Mouse (Mus musculus) monocyte, adult 59 days (primary cell): ENCODE measurements around the gene Hoxa6. TPM values are rescaled to one million over a fixed set of nuclear protein-coding genes. Genes with fewer than 3 reads are reported as not detected.

Experiments
- total RNA-seq, 2 experiments: library from RNA; stranded (reverse); gene quantifications; one replicate each; pipeline ENCODE4 v1.2.4; 2023

The Hoxa6 gene
- total RNA-seq: not detected

GRCm38 (mm10) chr6:52208072-52208867 lies at the start of gene Hoxa6:
Gene Hoxa6, minus strand, starts transcription at chr6:52208722.

GRCm38 (mm10) chr6:52245757-52246142 lies 37.2 kb upstream of the Hoxa6 start, which contains the start of gene Hoxa11:
Gene Hoxa11, minus strand, starts transcription at chr6:52245810.

DNA sequence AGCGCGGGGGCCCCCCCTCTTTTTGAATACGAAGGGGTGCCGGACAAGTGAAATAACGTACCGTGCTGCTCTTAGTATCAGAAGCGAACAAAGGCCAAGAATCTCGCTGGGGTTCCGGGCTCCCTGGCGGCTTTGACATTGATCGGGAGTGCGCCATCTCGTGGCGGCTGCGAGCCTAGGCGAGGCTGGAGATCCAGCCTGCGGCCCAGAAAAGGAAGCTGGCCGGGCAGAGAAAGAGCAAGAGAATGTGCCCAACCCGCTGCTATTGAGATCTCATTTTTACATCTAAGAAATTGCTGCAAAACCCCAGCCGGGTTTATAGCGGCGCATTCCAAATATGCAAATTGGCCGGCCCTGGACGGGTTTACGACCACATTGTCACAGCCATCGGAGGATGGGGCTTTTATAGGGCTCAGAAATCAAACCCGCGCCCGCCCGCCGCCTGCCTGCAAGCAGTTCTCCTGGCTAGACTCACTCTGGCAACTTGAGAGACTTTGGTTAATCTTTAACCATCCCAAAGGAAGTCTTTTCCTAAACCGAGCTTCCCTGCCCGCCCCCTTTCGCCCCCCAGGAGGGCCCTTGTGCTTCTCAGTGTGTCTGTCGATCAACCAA lies 32.0 kb upstream of the Hoxa6 start, which contains the start of gene Hoxa10:
Gene Hoxa10 (minus strand): TSS at position 466 of the 612 bp plus-strand sequence.

GRCm38 (mm10) chr6:52230516-52231165 lies 22.1 kb upstream of the Hoxa6 start, which contains the start of gene Hoxa9:
Gene Hoxa9, minus strand, starts transcription at chr6:52231089.

GRCm38 (mm10) chr6:52221337-52221992 lies 12.9 kb upstream of the Hoxa6 start, which contains the start of gene Hoxa7:
Gene Hoxa7, minus strand, starts transcription at chr6:52221854.

DNA sequence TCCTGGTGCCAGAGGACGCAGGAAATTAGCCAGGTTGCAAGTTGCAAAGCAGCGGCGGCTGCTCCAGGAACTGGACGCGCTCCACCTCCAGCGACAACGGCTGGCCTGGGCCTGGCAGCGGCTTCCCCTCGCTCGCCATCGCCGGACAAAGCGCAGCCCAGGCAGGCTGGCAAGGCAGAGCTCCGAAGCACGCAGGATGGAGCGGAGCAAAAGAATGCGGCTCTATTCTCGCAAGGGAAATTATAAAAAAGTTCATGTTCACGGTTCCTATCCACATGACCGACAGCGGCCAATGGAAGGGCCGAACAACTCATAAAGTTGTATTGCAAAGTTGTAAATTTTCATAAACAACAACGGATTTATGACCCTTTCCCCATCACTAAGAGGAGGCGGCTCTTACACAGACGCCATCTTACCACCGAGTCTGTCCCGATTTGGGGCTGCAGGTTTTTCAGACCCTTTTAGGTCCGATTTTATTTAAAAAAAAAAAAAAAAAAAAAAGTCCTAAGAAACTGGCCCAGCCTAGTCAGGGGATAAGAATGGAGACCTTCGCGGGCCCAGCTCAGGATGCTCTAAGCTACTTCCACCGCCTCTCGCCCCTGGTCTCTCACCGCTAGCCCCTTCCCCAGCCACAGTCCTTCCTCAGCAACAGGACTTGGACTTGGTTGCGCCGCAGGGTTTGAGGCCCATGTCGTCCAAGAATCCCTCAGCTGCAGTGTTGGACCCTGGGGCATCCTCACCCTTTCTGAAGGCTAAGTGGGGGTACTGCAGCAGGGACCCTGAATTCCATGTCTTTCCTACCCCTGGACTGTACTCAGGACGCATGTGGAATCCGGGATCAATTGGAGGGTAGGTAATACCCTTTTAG lies 4.8 kb upstream of the Hoxa6 start, which contains the start of the genes Hoxa3 and Gm28308:
Gene Hoxa3 (minus strand): TSS at position 218 of the 868 bp plus-strand sequence.
Gene Gm28308 (minus strand): TSS at position 221 of the 868 bp plus-strand sequence.

GRCm38 (mm10) chr6:52204050-52204752 lies 4.3 kb downstream of the Hoxa6 start, which contains the start of gene Hoxa5:
Gene Hoxa5, minus strand, starts transcription at chr6:52204587.

DNA sequence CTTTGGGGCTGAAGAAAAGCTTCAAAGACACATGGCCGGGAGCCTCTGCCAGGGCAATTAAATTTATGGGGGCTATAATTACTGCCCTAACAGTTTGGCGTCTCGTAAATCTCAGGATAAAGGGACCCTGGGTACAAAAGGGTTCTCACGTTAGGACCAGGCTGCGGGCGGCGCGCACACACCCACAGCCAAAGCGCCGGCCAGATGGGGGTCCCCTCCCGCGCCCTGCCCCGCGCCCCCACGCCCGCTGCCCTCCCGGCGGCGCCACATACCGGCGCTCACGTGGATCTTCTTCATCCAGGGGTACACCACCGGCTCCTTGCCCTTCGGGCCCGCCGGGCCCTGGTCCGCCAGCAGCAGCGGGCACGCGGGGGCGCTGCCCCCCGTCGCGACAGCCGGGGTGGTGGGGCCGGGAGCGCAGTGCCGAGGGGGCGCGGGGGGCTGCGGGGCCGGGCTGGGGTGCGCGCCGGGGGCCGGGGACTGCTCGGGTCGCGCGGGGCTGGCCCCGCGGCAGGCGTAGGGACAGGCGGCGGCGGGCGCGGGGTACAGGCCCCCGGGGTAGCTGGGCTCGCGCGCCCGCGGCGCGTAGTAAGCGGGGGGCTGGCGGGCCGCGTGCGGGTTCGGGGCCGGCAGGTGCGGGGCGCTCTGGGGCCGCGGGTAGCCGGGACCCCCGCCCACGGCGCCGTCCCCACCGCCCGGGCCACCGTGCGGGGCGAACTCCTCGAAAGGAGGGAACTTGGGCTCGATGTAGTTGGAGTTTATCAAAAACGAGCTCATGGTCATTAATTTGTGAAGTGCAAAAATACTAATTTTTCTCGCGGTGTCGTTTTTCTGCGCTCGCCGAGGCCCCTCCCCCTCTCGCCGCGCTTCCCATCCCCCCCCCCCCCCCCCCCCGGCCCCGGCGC lies 17.4 kb downstream of the Hoxa6 start, which contains the start of gene Hoxa4:
Gene Hoxa4 (minus strand): TSS at position 848 of the 905 bp plus-strand sequence.

DNA sequence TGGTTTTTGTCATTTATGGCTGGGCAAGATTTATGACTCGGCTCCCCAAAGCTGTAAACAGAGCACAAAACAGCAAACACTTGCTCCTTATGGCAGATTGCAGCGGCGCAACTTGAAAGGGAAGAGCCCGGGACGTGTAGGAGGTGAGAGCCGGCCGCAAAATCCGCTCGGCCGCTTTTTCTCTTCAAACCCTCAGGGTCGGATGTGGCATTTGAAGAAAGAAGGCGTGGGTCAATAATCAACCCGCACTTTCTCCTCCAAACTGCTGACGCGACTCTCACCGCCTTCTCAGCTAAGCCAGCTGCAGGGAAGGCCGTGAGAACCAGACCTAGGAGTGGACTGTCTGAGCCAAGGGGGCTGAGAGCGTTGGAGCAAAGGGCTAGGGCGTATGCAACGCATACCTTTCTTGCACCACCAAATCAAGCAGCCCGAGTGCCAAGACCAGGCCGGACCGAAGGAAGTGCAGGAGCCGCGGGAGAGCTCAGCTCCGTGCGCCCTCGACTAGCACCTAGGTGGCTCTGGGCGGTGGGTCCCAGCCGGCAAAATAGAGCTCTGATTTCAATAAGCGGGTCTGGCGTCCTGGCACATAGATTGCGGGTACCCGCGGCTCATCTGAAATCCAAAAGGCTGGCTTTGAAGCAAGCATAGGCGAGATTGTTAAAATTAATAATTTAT lies 31.3 kb downstream of the Hoxa6 start, which contains the start of gene 5730596B20Rik:
Gene 5730596B20Rik (plus strand): TSS at position 438 of the 675 bp plus-strand sequence.

DNA sequence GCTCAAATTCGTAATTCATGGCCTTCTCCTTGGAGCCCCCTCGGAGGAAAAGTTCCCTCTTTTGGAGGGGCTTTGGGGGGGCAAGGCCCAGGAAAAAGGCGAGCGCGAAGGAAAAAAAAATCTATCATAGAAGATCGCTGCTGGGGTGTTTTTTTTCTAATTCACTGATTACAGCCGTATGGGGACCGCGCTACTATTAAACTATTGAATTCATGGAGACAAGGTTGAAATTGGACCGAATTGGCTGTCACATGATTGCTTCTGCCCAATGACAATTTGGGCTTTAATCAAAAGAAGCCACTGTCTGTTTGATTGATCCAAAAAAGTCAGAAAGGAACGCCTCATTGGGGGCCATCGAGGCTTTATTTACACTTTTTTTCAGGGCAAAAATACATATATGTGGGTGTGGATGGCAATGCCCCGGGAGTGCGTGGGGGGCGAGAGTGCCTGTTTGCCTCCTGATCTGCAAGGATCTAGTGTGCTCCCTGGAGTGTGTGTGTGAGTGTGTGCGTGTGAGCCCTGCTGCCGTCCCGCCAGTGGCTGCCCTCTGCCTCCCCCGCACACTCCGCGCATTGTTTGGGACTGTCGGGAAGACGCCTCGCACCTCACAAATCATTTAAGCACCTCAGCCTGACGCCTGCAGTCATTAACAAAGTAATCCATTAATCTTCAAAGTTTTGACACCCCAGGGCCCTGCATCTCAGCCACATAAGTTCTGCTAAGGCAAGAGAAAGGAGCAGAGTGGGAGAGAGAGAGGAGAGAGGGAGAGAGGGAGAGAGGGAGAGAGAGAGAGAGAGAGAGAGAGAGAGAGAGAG lies 43.7 kb downstream of the Hoxa6 start, which contains the start of gene Hoxa2:
Gene Hoxa2 (minus strand): TSS at position 206 of the 815 bp plus-strand sequence.

DNA sequence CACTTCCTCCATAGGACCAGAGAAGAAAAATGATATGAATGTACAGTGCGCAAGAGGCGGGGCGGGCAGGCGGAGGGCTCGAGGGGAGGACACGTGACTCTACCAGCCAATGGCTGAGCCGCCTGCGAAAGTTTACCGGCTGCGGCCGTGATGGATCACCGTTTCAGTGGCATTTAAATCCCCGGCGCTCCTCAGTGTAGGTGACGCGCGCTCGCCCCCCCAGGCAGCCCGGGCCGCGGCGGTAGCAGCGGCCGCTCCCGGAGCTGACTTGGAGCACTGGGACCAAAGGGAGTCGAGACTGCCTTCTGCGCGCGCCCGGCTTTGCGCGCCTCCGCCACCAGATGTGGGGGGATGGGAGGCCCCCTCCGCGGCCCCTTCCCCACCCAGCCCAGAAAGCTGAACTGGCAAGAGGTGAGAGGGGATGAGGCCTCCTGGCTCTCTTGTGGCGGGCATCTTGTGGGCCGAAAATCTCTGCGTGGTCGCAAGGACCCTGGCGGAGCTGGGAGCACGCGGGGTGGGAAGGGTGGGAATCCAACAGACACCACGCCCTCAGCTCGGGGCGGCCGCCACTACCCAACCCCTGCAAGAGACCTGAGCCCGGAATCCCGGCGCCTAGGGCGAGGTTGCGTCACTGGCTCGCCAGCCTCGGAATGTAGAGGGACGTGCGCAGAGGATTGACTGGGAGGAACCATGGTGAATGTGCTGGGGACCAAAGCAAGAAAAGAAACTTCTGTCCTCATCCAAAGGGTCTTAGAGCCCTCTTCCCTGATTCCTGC lies 50.1 kb downstream of the Hoxa6 start, which contains the start of gene Hoxa1:
Gene Hoxa1 (minus strand): TSS at position 42 of the 776 bp plus-strand sequence.

Other genes with a start within 250 kb of the Hoxa6 start
- gene Skap2, start 196.2 kb downstream of the Hoxa6 start, total RNA-seq: 100 to 1,000 TPM; 179 to 182 TPM
- under 1 TPM; 0.34 to 0.55 TPM for gene Hoxa1, start 50.4 kb downstream of the Hoxa6 start, total RNA-seq
- gene Hoxa2, start 43.9 kb downstream of the Hoxa6 start, total RNA-seq: not detected
- gene 5730596B20Rik, start 31.2 kb downstream of the Hoxa6 start, total RNA-seq: not detected
- not detected for gene Hoxa4, start 17.0 kb downstream of the Hoxa6 start, total RNA-seq
- under 1 TPM in 1 of 2 experiments, not detected in 1; 0.27 TPM for gene Hoxa5, start 4.1 kb downstream of the Hoxa6 start, total RNA-seq
- under 1 TPM in 1 of 2 experiments, not detected in 1; 0.24 TPM for gene Hoxa3, start 4.6 kb upstream of the Hoxa6 start, total RNA-seq
- not detected for gene Gm28308, start 4.6 kb upstream of the Hoxa6 start, total RNA-seq
- gene Hoxa7, start 13.1 kb upstream of the Hoxa6 start, total RNA-seq: not detected
- gene Hoxa9, start 22.4 kb upstream of the Hoxa6 start, total RNA-seq: not detected
- not detected for gene Hoxa10, start 32.1 kb upstream of the Hoxa6 start, total RNA-seq
- not detected for gene Hoxa11, start 37.1 kb upstream of the Hoxa6 start, total RNA-seq
- gene Hoxa13, start 52.2 kb upstream of the Hoxa6 start, total RNA-seq: not detected
- not detected for gene Evx1, start 104.8 kb upstream of the Hoxa6 start, total RNA-seq